In the genomic region with DNA sequence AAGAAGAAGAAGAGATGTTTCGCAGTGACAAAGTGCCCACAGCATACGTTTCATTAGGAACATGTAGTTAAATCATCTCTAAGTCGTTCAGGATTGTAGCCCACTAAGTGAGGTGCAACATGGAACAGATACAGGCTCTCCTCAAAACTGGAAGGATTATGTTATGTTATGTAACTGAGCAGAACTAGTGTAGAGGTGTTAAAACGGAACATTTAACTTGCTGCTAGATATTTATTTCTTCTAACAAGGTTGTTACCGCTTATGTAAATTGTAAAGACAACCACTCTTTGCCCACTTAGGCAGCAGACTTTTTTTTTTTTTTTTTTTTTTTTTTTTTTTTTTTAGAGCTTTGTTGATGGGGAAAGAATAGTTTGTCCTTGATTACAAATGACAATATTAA, we compare ENCODE assay signal across 27 mouse cellular contexts.
"Had no signal": no experiment of that assay in that cellular context is flagged by ENCODE, and none has a peak within 500 bp of the region (broad histone marks: within the 10 kb centered on the region; RNA-seq: fewer than 3 reads in every experiment).

No protein-coding gene starts in this region.

- ATAC-seq: hindbrain, embryonic 16.5 days; inflammation-experienced regulatory T-cells, adult 6 months; intestine, embryonic 15.5 days; intestine, postnatal 0 days had no signal

- H3K9ac ChIP-seq: heart, embryonic 12.5 days; hindbrain, embryonic 12.5 days; hindbrain, embryonic 14.5 days; intestine, embryonic 15.5 days; limb, embryonic 12.5 days; liver, embryonic 13.5 days had no signal

- H3K27ac ChIP-seq: gastrocnemius, adult 2 months; heart, embryonic 10.5 days; hindbrain, embryonic 10.5 days; hindbrain, embryonic 12.5 days; hindbrain, embryonic 14.5 days; intestine, embryonic 15.5 days; layer of hippocampus, adult 2 months; left cerebral cortex, adult 2 months; limb, embryonic 10.5 days; limb, embryonic 12.5 days; liver, embryonic 13.5 days had no signal

- H3K9me3 ChIP-seq: heart, embryonic 10.5 days; heart, embryonic 12.5 days; hindbrain, embryonic 10.5 days; hindbrain, embryonic 12.5 days; intestine, embryonic 15.5 days; limb, embryonic 10.5 days; limb, embryonic 12.5 days; liver, embryonic 13.5 days had no signal

- H3K4me3 ChIP-seq: gastrocnemius, adult 2 months; heart, embryonic 10.5 days; heart, embryonic 12.5 days; hindbrain, embryonic 10.5 days; hindbrain, embryonic 12.5 days; intestine, embryonic 15.5 days; layer of hippocampus, adult 2 months; left cerebral cortex, adult 2 months; limb, embryonic 10.5 days; limb, embryonic 12.5 days; liver, embryonic 13.5 days had no signal

- H3K27me3 ChIP-seq: heart, embryonic 12.5 days; hindbrain, embryonic 12.5 days; intestine, embryonic 15.5 days; limb, embryonic 12.5 days; liver, embryonic 13.5 days had no signal

- H3K4me2 ChIP-seq: heart, embryonic 12.5 days; hindbrain, embryonic 12.5 days; hindbrain, embryonic 14.5 days; intestine, embryonic 15.5 days; limb, embryonic 12.5 days; liver, embryonic 11.5 days; liver, embryonic 13.5 days had no signal

- H3K4me1 ChIP-seq: heart, embryonic 10.5 days; heart, embryonic 12.5 days; hindbrain, embryonic 10.5 days; hindbrain, embryonic 12.5 days; intestine, embryonic 15.5 days; limb, embryonic 10.5 days; limb, embryonic 12.5 days; liver, embryonic 13.5 days had no signal

- H3K36me3 ChIP-seq: heart, embryonic 10.5 days; heart, embryonic 12.5 days; hindbrain, embryonic 10.5 days; hindbrain, embryonic 12.5 days; intestine, embryonic 15.5 days; limb, embryonic 10.5 days; limb, embryonic 12.5 days; liver, embryonic 13.5 days had no signal

- DNase-seq: gastrocnemius, adult 2 months; gastrocnemius, postnatal 10 days; gastrocnemius, postnatal 25 days; heart, adult 18-20 months; heart, postnatal 10 days; heart, postnatal 4 days; kidney, adult 18-20 months; kidney, adult 8-10 months; kidney, postnatal 10 days; kidney, postnatal 25 days; kidney, postnatal 4 days; liver; liver, embryonic 13.5 days had no signal
